Mouse (Mus musculus): Measurements from ENCODE around the gene Igf2r. TPM values are rescaled to one million over a fixed set of nuclear protein-coding genes. Genes with fewer than 3 reads are reported as not detected.

The Igf2r gene
- polyA plus RNA-seq, 1 experiment from 2014 or later, result 18.7 TPM

GRCm38 (mm10) chr17:12744071-12744470 lies 25.4 kb downstream of the Igf2r start:
- Histone ChIP-seq H3K4me2 (replicated peaks; ENCODE audit: low read depth, low read length) (no peak overlapping the region), H3K36me3 (ENCODE audit: control insufficient read depth, insufficient read depth, low read length) (peaks cover 3% of the 10 kb centered on the region; the same call in 1 of the 2 replicates), H3K27ac (ENCODE audit: low read depth, low read length) (no peak overlapping the region), H3K9me3 (ENCODE audit: control insufficient read depth, low read length) (peaks cover 7% of the 10 kb centered on the region; the same call in 1 of the 2 replicates), H3K4me1 (replicated peaks; ENCODE audit: control insufficient read depth, insufficient read depth, low read length) (no peaks in the 10 kb centered on the region), H3K27me3 (ENCODE audit: control insufficient read depth, insufficient read depth, low read length) (no peaks in the 10 kb centered on the region), H3K9ac (ENCODE audit: low read depth, low read length) (no peak overlapping the region), H3K4me3 (ENCODE audit: low read depth, low read length) (no peak overlapping the region)
- no peak for DNase-seq (ENCODE audit: low spot score)
- no peak for ATAC-seq (ENCODE audit: low FRiP score)
- WGBS, result 87% methylated on average over 1 of the region's 1 CpGs

GRCm38 (mm10) chr17:12742151-12742908 lies 27.1 kb downstream of the Igf2r start:
- Histone ChIP-seq H3K36me3 (ENCODE audit: control insufficient read depth, insufficient read depth, low read length) (peaks cover 3% of the 10 kb centered on the region; the same call in 1 of the 2 replicates), H3K9me3 (ENCODE audit: control insufficient read depth, low read length) (peaks cover 7% of the 10 kb centered on the region; the same call in 1 of the 2 replicates), H3K9ac (ENCODE audit: low read depth, low read length) (peak overlapping the region; percentile 49; the same call in 1 of the 2 replicates), H3K27me3 (ENCODE audit: control insufficient read depth, insufficient read depth, low read length) (no peaks in the 10 kb centered on the region), H3K4me3 (ENCODE audit: low read depth, low read length) (peak overlapping the region; percentile 44), H3K4me1 (replicated peaks; ENCODE audit: control insufficient read depth, insufficient read depth, low read length) (no peaks in the 10 kb centered on the region), H3K4me2 (replicated peaks; ENCODE audit: low read depth, low read length) (peak overlapping the region; percentile 73), H3K27ac (ENCODE audit: low read depth, low read length) (no peak overlapping the region)
- WGBS, result 59% methylated on average over 38 of the region's 38 CpGs
- ATAC-seq (ENCODE audit: low FRiP score), result peak; percentile 55
- DNase-seq (ENCODE audit: low spot score), result peak; percentile 41

DNA sequence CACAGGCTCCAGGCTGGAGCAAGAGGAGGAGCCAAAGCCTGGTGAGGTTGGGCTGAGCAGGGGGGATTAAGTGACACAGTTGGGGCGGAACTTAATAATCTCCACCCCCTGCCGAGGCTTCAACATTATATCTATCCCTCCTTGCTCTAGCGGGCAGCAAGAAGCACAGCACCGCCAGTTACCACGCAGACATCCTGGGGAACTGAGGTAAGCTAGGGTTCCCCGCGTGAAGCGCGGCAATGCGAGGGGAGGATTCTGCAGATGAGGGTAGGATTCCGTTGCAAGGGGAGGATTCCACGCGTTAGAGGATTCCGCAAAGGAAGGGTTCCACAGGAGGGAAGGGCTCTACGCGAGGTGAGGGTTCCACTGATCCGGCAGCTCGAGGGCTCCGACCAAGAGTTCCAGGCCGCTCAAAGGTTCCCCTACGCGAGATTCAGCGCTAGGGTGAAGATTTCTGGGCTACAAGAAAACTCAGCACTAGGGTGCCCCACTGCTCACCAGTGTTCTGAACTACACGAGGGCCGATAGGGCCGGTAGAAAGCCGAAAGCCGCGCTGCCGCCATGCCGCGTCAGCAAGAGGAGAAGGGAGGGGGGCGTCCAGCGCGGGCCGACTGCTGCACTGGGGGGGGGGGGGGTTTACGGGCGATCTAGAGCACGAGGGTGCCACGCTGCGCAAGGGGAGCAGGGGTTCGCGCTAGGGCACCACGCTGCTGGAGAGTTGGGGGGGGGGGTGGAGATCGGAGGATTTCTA lies 28.1 kb downstream of the Igf2r start:
- peaks cover 7% of the 10 kb centered on the region; the same call in 1 of the 2 replicates for H3K9me3 ChIP-seq (ENCODE audit: control insufficient read depth, low read length)
- peak overlapping the region; percentile 73 for H3K4me2 ChIP-seq (replicated peaks; ENCODE audit: low read depth, low read length)
- WGBS, result 37% methylated on average over 34 of the region's 45 CpGs
- ATAC-seq (ENCODE audit: low FRiP score) (peak; percentile 70), DNase-seq (ENCODE audit: low spot score) (peak; percentile 60)
- peaks cover 3% of the 10 kb centered on the region; the same call in 1 of the 2 replicates for H3K36me3 ChIP-seq (ENCODE audit: control insufficient read depth, insufficient read depth, low read length)
- H3K4me1 ChIP-seq (replicated peaks; ENCODE audit: control insufficient read depth, insufficient read depth, low read length), result no peaks in the 10 kb centered on the region
- H3K4me3 ChIP-seq (ENCODE audit: low read depth, low read length), result peak overlapping the region; percentile 44
- peak overlapping the region; percentile 49; the same call in 1 of the 2 replicates for H3K9ac ChIP-seq (ENCODE audit: low read depth, low read length)
- H3K27me3 ChIP-seq (ENCODE audit: control insufficient read depth, insufficient read depth, low read length), result no peaks in the 10 kb centered on the region
- H3K27ac ChIP-seq (ENCODE audit: low read depth, low read length), result no peak overlapping the region

DNA sequence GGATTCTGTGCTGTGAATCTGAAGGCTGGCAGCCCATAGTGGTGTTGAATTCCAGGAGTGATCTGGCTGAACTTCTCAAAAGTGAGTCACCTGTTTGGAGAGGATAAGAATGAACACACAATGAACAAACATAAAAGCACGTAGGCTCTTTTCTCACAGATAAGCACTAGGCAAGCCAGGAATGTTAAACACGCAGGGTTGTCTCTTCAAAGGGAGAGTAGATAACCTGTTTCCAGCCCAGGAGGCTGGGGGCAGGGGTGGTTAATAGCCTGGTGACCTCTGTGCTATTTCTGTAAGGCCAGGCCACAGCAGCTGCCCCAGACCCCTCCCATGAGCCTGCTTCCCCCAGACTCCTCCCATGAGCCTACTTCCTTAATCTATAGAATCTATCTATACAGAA lies 29.1 kb downstream of the Igf2r start:
- 72% methylated on average over 2 of the region's 2 CpGs for WGBS
- no peak overlapping the region for H3K9ac ChIP-seq (ENCODE audit: low read depth, low read length)
- no peaks in the 10 kb centered on the region for H3K27me3 ChIP-seq (ENCODE audit: control insufficient read depth, insufficient read depth, low read length)
- H3K36me3 ChIP-seq (ENCODE audit: control insufficient read depth, insufficient read depth, low read length), result peaks cover 3% of the 10 kb centered on the region; the same call in 1 of the 2 replicates
- peaks cover 7% of the 10 kb centered on the region; the same call in 1 of the 2 replicates for H3K9me3 ChIP-seq (ENCODE audit: control insufficient read depth, low read length)
- H3K27ac ChIP-seq (ENCODE audit: low read depth, low read length), result no peak overlapping the region
- H3K4me3 ChIP-seq (ENCODE audit: low read depth, low read length), result no peak overlapping the region
- DNase-seq (ENCODE audit: low spot score) (no peak), ATAC-seq (ENCODE audit: low FRiP score) (no peak)
- no peaks in the 10 kb centered on the region for H3K4me1 ChIP-seq (replicated peaks; ENCODE audit: control insufficient read depth, insufficient read depth, low read length)
- H3K4me2 ChIP-seq (replicated peaks; ENCODE audit: low read depth, low read length), result no peak overlapping the region

DNA sequence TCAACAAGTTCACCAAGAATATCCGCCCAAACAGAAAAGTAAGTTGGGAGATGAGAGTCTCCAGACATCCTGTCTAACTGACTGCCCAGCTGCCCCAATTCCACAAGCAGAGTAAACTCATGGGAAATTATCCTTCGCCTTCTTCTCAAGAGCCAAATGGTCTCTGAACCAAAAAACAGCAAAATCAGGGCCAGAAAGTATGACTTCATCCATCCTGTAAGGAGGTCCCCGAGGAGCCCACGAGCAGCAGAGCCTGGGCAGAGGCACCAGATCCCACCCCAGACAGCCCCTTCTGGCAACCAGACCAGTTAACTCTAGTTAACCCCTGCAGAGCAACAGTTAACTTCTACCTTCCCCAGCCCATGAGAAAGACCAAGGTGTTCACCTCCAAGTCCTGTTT lies 29.9 kb downstream of the Igf2r start:
- WGBS, result 86% methylated on average over 4 of the region's 4 CpGs
- DNase-seq (ENCODE audit: low spot score) (no peak), ATAC-seq (ENCODE audit: low FRiP score) (no peak)
- Histone ChIP-seq H3K9me3 (ENCODE audit: control insufficient read depth, low read length) (peaks cover 7% of the 10 kb centered on the region; the same call in 1 of the 2 replicates), H3K27ac (ENCODE audit: low read depth, low read length) (no peak overlapping the region), H3K27me3 (ENCODE audit: control insufficient read depth, insufficient read depth, low read length) (no peaks in the 10 kb centered on the region), H3K36me3 (ENCODE audit: control insufficient read depth, insufficient read depth, low read length) (peaks cover 3% of the 10 kb centered on the region; the same call in 1 of the 2 replicates), H3K4me2 (replicated peaks; ENCODE audit: low read depth, low read length) (no peak overlapping the region), H3K9ac (ENCODE audit: low read depth, low read length) (no peak overlapping the region), H3K4me1 (replicated peaks; ENCODE audit: control insufficient read depth, insufficient read depth, low read length) (no peaks in the 10 kb centered on the region), H3K4me3 (ENCODE audit: low read depth, low read length) (no peak overlapping the region)

DNA sequence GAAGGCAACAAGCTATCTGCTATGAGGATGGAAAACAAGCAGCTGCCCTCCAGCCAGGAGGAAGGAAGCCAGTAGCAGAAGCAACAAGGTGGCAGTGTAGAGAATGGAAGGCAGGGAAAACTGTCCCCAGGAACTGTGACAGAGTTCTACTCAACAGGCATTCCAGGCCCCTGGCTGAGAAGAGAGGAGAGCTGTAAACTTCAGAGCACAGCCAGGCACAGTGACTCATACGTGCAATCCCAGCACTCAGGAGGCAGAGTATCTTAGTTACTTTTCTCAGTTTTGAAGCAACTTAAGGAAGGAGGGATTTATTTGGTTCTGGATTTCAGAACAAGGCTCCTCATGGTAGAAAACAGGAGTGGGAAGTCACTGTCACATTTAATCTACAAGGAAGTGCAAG lies 31.5 kb downstream of the Igf2r start:
- Histone ChIP-seq H3K9me3 (ENCODE audit: control insufficient read depth, low read length) (peaks cover 7% of the 10 kb centered on the region; the same call in 1 of the 2 replicates), H3K27ac (ENCODE audit: low read depth, low read length) (no peak overlapping the region), H3K4me2 (replicated peaks; ENCODE audit: low read depth, low read length) (no peak overlapping the region), H3K36me3 (ENCODE audit: control insufficient read depth, insufficient read depth, low read length) (0 out of 2 replicates have a peak, but pooled peaks cover 3% of the 10 kb centered on the region), H3K4me1 (replicated peaks; ENCODE audit: control insufficient read depth, insufficient read depth, low read length) (no peaks in the 10 kb centered on the region), H3K9ac (ENCODE audit: low read depth, low read length) (no peak overlapping the region), H3K27me3 (ENCODE audit: control insufficient read depth, insufficient read depth, low read length) (no peaks in the 10 kb centered on the region), H3K4me3 (ENCODE audit: low read depth, low read length) (no peak overlapping the region)
- 50% methylated on average over 1 of the region's 1 CpGs for WGBS
- no peak for ATAC-seq (ENCODE audit: low FRiP score)
- no peak for DNase-seq (ENCODE audit: low spot score)

DNA sequence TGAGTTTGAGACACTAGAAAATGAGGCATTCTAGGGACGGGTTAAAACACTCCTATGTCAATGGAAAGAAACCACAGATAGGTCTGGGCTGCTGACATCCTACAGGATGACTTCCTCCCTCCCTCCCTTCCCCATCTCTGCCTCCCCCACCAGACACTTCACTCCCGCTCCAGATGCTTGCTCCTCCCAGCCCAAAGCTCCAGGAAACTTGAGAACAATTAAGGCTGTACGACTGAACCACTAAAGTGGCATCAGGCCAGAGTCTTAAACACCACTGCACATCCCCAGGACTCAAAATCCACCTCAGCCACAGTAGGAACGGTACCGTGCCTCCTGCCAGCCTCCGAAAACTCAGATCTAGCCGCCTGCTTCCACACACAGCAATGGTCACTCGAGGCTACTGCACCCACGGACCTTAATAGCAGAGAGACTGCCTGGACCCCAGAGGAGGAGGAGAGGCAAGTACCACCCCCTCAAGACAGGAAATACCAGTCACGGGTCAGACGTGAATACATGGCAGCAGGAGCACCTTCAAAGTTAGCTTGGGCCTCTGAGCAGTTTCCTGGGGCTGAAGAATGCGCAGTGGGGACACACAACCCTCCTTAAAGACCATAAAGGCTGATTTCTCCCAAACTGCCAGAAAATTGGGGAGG lies 35.1 kb downstream of the Igf2r start:
- WGBS, result 65% methylated on average over 12 of the region's 12 CpGs
- Histone ChIP-seq H3K9me3 (ENCODE audit: control insufficient read depth, low read length) (no peaks in the 10 kb centered on the region), H3K4me2 (replicated peaks; ENCODE audit: low read depth, low read length) (no peak overlapping the region), H3K27me3 (ENCODE audit: control insufficient read depth, insufficient read depth, low read length) (no peaks in the 10 kb centered on the region), H3K4me1 (replicated peaks; ENCODE audit: control insufficient read depth, insufficient read depth, low read length) (no peaks in the 10 kb centered on the region), H3K9ac (ENCODE audit: low read depth, low read length) (no peak overlapping the region), H3K36me3 (ENCODE audit: control insufficient read depth, insufficient read depth, low read length) (0 out of 2 replicates have a peak, but pooled peaks cover 2% of the 10 kb centered on the region), H3K27ac (ENCODE audit: low read depth, low read length) (no peak overlapping the region), H3K4me3 (ENCODE audit: low read depth, low read length) (no peak overlapping the region)
- ATAC-seq (ENCODE audit: low FRiP score), result no peak
- no peak for DNase-seq (ENCODE audit: low spot score)

GRCm38 (mm10) chr17:12733128-12733527 lies 36.3 kb downstream of the Igf2r start:
- 0 out of 2 replicates have a peak, but pooled peaks cover 2% of the 10 kb centered on the region for H3K36me3 ChIP-seq (ENCODE audit: control insufficient read depth, insufficient read depth, low read length)

More at GRCm38 (mm10) chr17:12733128-12733527, 36.3 kb downstream of the Igf2r start:
- no peak for DNase-seq (ENCODE audit: low spot score)
- ATAC-seq (ENCODE audit: low FRiP score), result no peak
- Histone ChIP-seq H3K27me3 (ENCODE audit: control insufficient read depth, insufficient read depth, low read length) (no peaks in the 10 kb centered on the region), H3K27ac (ENCODE audit: low read depth, low read length) (no peak overlapping the region), H3K9ac (ENCODE audit: low read depth, low read length) (no peak overlapping the region), H3K9me3 (ENCODE audit: control insufficient read depth, low read length) (no peaks in the 10 kb centered on the region), H3K4me2 (replicated peaks; ENCODE audit: low read depth, low read length) (no peak overlapping the region), H3K4me3 (ENCODE audit: low read depth, low read length) (no peak overlapping the region), H3K4me1 (replicated peaks; ENCODE audit: control insufficient read depth, insufficient read depth, low read length) (no peaks in the 10 kb centered on the region)
- WGBS, result 91% methylated on average over 6 of the region's 6 CpGs

Measured in hindbrain, embryonic 11.5 days (tissue).